Mouse (Mus musculus) stomach, embryonic 15.5 days (tissue): ENCODE data around the gene Bbip1. TPM values are rescaled to one million over a fixed set of nuclear protein-coding genes. Genes with fewer than 3 reads are reported as not detected.

Experiments
- ATAC-seq: fragments of 200-750 bp; cut with Nextera tagmentation; 2 replicates; pipeline ENCODE4 v1.8.0; 2017; ENCODE audit warnings: low read depth, moderate number of reproducible peaks, moderate TSS enrichment; ENCODE audit not compliant: insufficient read depth, low FRiP score
- H3K27ac ChIP-seq: fragments of 300-500 bp; sonication (generic); 2 replicates; pipeline ENCODE4 v1.5.1; 2015; ENCODE audit warnings: mild to moderate bottlenecking, inconsistent platforms
- H3K27me3 ChIP-seq: fragments of 300-500 bp; sonication (generic); replicated peaks from 2 replicates; pipeline ENCODE4 v1.6.1; 2015; ENCODE audit warnings: inconsistent platforms
- H3K36me3 ChIP-seq: fragments of 300-500 bp; sonication (generic); 2 replicates; pipeline ENCODE4 v1.6.1; 2015; ENCODE audit warnings: inconsistent platforms
- H3K4me1 ChIP-seq: fragments of 300-500 bp; sonication (generic); 2 replicates; pipeline ENCODE4 v1.6.1; 2015; ENCODE audit warnings: inconsistent platforms
- H3K4me2 ChIP-seq: fragments of 300-500 bp; sonication (generic); 2 replicates; pipeline ENCODE4 v1.6.1; 2015; ENCODE audit warnings: mild to moderate bottlenecking, inconsistent platforms
- H3K4me3 ChIP-seq: fragments of 300-500 bp; sonication (generic); replicated peaks from 2 replicates; pipeline ENCODE4 v1.5.1; 2015; ENCODE audit warnings: inconsistent platforms
- H3K9ac ChIP-seq: fragments of 300-500 bp; sonication (generic); 2 replicates; pipeline ENCODE4 v1.6.1; 2015; ENCODE audit warnings: inconsistent platforms
- H3K9me3 ChIP-seq: fragments of 300-500 bp; sonication (generic); 2 replicates; pipeline ENCODE4 v1.6.1; 2016; ENCODE audit warnings: inconsistent platforms
- WGBS: fragments of 180-500 bp; shearing (Covaris S2); methylation state at CpG from one replicate; pipeline ENCODE4 v1.1.7; 2015; 5-methylcytosine and 5-hydroxymethylcytosine counted together
- polyA plus RNA-seq: library from polyadenylated mRNA; unstranded; fragments of >200 nt; fragmentation: Nextera tagmentation; extraction: Ambion mirVana; gene quantifications from 2 replicates; pipeline ENCODE4 v1.2.1, GENCODE M21; 2015

Gene Bbip1
- polyA plus RNA-seq, 1 experiment from 2014 or later = 81.9 TPM

GRCm38 (mm10) chr19:53898498-53898897 is 45.9 kb downstream of the Bbip1 start:
- no peak for ATAC-seq

DNA sequence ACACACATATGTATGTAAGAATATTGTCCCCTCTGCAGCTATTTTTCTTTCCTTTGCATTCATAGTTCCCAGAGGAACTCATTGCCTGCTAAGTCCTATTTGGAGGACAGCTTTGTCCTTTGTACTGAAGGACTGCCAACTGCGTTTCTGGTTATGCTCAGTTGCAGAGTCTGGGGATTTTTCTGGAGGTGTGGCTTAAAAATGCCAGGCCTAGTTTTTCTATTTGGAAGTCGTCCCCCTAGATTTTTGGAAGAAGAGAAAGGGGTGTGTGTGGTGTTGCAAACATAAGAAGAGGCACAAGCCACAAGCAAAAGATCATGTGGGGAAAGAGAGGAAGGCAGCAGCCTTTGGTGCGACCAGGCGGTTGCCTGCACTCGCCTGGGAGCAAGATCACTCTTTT is 46.4 kb downstream of the Bbip1 start:
- H3K4me3 ChIP-seq = no peak overlapping the region
- H3K27ac ChIP-seq = peak overlapping the region; percentile 26; the same call in 1 of the 2 replicates
- no peaks in the 10 kb centered on the region for H3K36me3 ChIP-seq
- 69% methylated on average over 5 of the region's 5 CpGs for WGBS
- H3K27me3 ChIP-seq = no peaks in the 10 kb centered on the region
- H3K9ac ChIP-seq = no peak overlapping the region; the same call in 1 of the 2 replicates
- no peak overlapping the region for H3K4me2 ChIP-seq
- H3K4me1 ChIP-seq = peaks cover 24% of the 10 kb centered on the region
- no peaks in the 10 kb centered on the region for H3K9me3 ChIP-seq
- no peak for ATAC-seq

More at GRCm38 (mm10) chr19:53898498-53898897, 45.9 kb downstream of the Bbip1 start:
- Histone ChIP-seq H3K9me3 (no peaks in the 10 kb centered on the region), H3K27me3 (no peaks in the 10 kb centered on the region), H3K4me3 (no peak overlapping the region), H3K4me1 (peaks cover 19% of the 10 kb centered on the region), H3K27ac (peak overlapping the region; percentile 26; the same call in 1 of the 2 replicates), H3K36me3 (no peaks in the 10 kb centered on the region), H3K9ac (no peak overlapping the region), H3K4me2 (no peak overlapping the region)
- 80% methylated on average over 4 of the region's 4 CpGs for WGBS

- Histone ChIP-seq H3K27me3 (no peaks in the 10 kb centered on the region), H3K9me3 (no peaks in the 10 kb centered on the region), H3K4me3 (no peak overlapping the region), H3K9ac (no peak overlapping the region), H3K4me1 (peaks cover 34% of the 10 kb centered on the region), H3K36me3 (no peaks in the 10 kb centered on the region), H3K4me2 (no peak overlapping the region), H3K27ac (peak overlapping the region; percentile 87)
- WGBS = 53% methylated on average over 12 of the region's 12 CpGs
- peak; percentile 15; the same call in 1 of the 2 replicates for ATAC-seq
Measured at GRCm38 (mm10) chr19:53894538-53895121, 49.8 kb downstream of the Bbip1 start.

- Histone ChIP-seq H3K9me3 (no peaks in the 10 kb centered on the region), H3K9ac (no peak overlapping the region), H3K27ac (peak overlapping the region; percentile 87), H3K27me3 (no peaks in the 10 kb centered on the region), H3K4me3 (no peak overlapping the region), H3K4me2 (no peak overlapping the region), H3K4me1 (peaks cover 34% of the 10 kb centered on the region), H3K36me3 (no peaks in the 10 kb centered on the region)
- no peak for ATAC-seq
- 50% methylated on average over 3 of the region's 3 CpGs for WGBS
Measured at GRCm38 (mm10) chr19:53893711-53894171, 50.7 kb downstream of the Bbip1 start.

DNA sequence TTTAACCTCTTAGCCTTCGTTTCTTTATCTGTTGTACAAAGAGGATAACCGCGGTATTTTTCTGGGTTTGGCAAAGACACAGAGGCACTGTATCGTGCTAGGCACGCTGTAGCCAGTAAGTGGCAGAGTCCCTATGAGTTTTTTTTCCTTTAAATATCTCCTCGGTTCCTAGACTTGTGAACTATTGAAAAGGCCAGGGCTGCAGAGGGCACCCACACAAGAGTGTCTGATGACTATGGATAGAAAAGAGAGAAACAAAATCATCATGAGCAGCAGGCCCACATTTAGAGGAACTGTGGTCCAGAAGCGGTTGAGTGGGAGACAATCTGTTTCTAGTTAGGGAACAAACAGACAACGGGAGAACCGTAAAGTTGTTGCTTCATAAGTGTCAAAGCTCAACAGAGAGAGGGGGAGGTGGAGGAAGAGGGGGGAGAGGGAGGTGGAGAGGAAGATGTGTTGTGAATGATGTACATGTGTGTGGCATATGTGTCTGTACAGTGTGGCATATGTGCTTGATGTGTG is 51.5 kb downstream of the Bbip1 start:
- Histone ChIP-seq H3K9me3 (no peaks in the 10 kb centered on the region), H3K36me3 (no peaks in the 10 kb centered on the region), H3K27me3 (no peaks in the 10 kb centered on the region), H3K9ac (no peak overlapping the region), H3K4me1 (peaks cover 34% of the 10 kb centered on the region), H3K4me2 (no peak overlapping the region), H3K4me3 (no peak overlapping the region), H3K27ac (peak overlapping the region; percentile 87)
- ATAC-seq = no peak
- WGBS = 52% methylated on average over 9 of the region's 9 CpGs

DNA sequence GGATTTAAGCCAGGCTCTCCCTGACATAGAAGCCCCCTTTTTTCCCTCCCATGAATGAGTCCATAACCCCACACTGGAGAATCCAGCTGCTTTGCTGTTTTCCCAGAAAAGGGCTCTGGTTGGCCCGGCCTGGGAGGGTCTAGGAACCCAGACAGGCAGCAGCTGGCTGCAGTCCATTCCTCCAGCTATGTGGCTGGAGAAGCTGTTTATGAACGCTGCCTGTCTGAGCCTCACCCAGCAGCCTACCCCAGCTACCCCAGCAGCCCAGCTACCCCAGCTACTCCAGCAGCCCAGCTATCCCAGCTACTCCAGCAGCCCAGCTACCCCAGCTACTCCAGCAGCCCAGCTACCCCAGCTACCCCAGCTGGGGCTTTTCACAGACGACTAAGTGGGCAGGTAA is 52.4 kb downstream of the Bbip1 start, which contains the start of gene Pdcd4:
Gene Pdcd4 (plus strand): TSS at position 171 of the 400 bp plus-strand sequence.
- H3K4me2 ChIP-seq = no peak within 1 kb of the TSS
- no peak within 1 kb of the TSS for H3K4me3 ChIP-seq
- H3K9ac ChIP-seq = no peak within 1 kb of the TSS
- H3K4me1 ChIP-seq = peaks cover 34% of the 10 kb centered on the region
- 8% methylated on average over 3 of the region's 3 CpGs for WGBS
- peak within 1 kb of the TSS; percentile 87 for H3K27ac ChIP-seq
- no peaks in the 10 kb centered on the region for H3K9me3 ChIP-seq
- H3K27me3 ChIP-seq = no peaks in the 10 kb centered on the region
- H3K36me3 ChIP-seq = no peaks in the 10 kb centered on the region
- ATAC-seq = peak; percentile 53; the same call in 1 of the 2 replicates

GRCm38 (mm10) chr19:53891569-53891968 is 52.9 kb downstream of the Bbip1 start:
- Histone ChIP-seq H3K4me2 (no peak overlapping the region), H3K27ac (peak overlapping the region; percentile 87), H3K9me3 (no peaks in the 10 kb centered on the region), H3K9ac (no peak overlapping the region), H3K4me1 (peaks cover 34% of the 10 kb centered on the region), H3K27me3 (no peaks in the 10 kb centered on the region), H3K4me3 (no peak overlapping the region), H3K36me3 (no peaks in the 10 kb centered on the region)
- no peak for ATAC-seq
- WGBS = 62% methylated on average over 2 of the region's 2 CpGs

DNA sequence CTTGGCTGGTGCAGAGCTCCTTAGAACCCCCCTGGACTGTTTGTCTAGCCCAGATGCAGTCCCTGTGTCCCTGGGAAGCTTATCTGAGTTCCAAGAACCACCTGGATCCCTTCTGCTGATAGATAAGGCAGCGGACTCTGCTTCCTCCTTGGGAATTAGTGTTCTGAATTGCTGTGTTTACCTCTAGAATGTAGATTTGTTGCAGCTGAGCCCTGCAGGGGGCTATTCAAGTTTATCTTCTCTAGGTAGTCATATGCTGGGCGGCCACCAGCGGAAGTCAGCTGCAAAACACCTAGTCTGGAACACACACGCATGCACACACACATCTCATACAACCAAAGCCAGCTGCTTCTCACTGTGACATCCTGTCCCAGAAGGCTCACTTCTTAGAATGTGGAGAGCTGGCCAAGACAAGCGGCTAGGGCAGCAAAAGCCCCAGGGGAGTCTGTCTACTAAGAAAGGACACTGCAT is 53.6 kb downstream of the Bbip1 start:
- peaks cover 34% of the 10 kb centered on the region for H3K4me1 ChIP-seq
- H3K9ac ChIP-seq = no peak overlapping the region
- H3K4me3 ChIP-seq = no peak overlapping the region
- no peak overlapping the region for H3K4me2 ChIP-seq
- H3K36me3 ChIP-seq = no peaks in the 10 kb centered on the region
- H3K9me3 ChIP-seq = no peaks in the 10 kb centered on the region
- no peak for ATAC-seq
- 66% methylated on average over 5 of the region's 5 CpGs for WGBS
- peak overlapping the region; percentile 87; the same call in 1 of the 2 replicates for H3K27ac ChIP-seq
- H3K27me3 ChIP-seq = no peaks in the 10 kb centered on the region

- H3K9me3 ChIP-seq = no peaks in the 10 kb centered on the region
- H3K27ac ChIP-seq = no peak overlapping the region
- no peaks in the 10 kb centered on the region for H3K36me3 ChIP-seq
- no peak overlapping the region for H3K9ac ChIP-seq
- no peak overlapping the region for H3K4me2 ChIP-seq
- peaks cover 34% of the 10 kb centered on the region for H3K4me1 ChIP-seq
- H3K4me3 ChIP-seq = no peak overlapping the region
- WGBS = 61% methylated on average over 5 of the region's 5 CpGs
- ATAC-seq = no peak
- H3K27me3 ChIP-seq = no peaks in the 10 kb centered on the region
Measured at GRCm38 (mm10) chr19:53890274-53890673, 54.2 kb downstream of the Bbip1 start.

- Histone ChIP-seq H3K27me3 (no peaks in the 10 kb centered on the region), H3K27ac (no peak overlapping the region), H3K9ac (no peak overlapping the region), H3K4me3 (no peak overlapping the region), H3K36me3 (no peaks in the 10 kb centered on the region), H3K4me1 (peaks cover 34% of the 10 kb centered on the region), H3K9me3 (no peaks in the 10 kb centered on the region), H3K4me2 (no peak overlapping the region)
- ATAC-seq = no peak
- WGBS = 70% methylated on average over 5 of the region's 5 CpGs
Measured at GRCm38 (mm10) chr19:53889555-53889954, 54.9 kb downstream of the Bbip1 start.

DNA sequence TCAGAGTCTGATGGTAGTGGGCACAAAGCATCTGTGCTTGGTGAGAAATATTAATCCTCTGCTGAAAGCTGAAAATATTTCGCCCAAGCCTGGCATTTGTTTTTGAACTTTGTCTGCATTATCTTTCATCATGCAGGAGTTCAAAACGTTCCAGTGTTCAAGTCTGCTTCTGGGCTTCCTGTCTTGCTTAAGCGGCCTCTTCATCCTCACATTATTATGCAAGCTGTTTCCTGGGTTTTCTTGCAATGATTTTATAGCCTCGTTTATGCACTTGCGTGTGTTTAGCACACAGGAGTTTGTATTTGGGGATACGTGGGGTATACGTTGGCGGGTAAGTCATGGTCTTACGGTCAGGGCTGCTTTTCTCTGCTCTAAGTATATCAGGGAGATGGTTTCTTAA is 56.1 kb downstream of the Bbip1 start:
- H3K4me1 ChIP-seq = peaks cover 23% of the 10 kb centered on the region
- ATAC-seq = no peak
- H3K27ac ChIP-seq = no peak overlapping the region
- no peaks in the 10 kb centered on the region for H3K9me3 ChIP-seq
- H3K36me3 ChIP-seq = no peaks in the 10 kb centered on the region
- H3K9ac ChIP-seq = no peak overlapping the region
- WGBS = 76% methylated on average over 9 of the region's 9 CpGs
- H3K4me2 ChIP-seq = no peak overlapping the region
- H3K27me3 ChIP-seq = no peaks in the 10 kb centered on the region
- no peak overlapping the region for H3K4me3 ChIP-seq

- Histone ChIP-seq H3K9ac (no peak overlapping the region), H3K4me3 (no peak overlapping the region), H3K27ac (no peak overlapping the region), H3K4me1 (peaks cover 18% of the 10 kb centered on the region), H3K4me2 (no peak overlapping the region), H3K9me3 (no peaks in the 10 kb centered on the region), H3K27me3 (no peaks in the 10 kb centered on the region), H3K36me3 (no peaks in the 10 kb centered on the region)
- ATAC-seq = no peak
- 85% methylated on average over 3 of the region's 3 CpGs for WGBS
Measured at GRCm38 (mm10) chr19:53887822-53888221, 56.6 kb downstream of the Bbip1 start.
